Comparison of ENCODE assay signal across 9 mouse cellular contexts in the genomic region with DNA sequence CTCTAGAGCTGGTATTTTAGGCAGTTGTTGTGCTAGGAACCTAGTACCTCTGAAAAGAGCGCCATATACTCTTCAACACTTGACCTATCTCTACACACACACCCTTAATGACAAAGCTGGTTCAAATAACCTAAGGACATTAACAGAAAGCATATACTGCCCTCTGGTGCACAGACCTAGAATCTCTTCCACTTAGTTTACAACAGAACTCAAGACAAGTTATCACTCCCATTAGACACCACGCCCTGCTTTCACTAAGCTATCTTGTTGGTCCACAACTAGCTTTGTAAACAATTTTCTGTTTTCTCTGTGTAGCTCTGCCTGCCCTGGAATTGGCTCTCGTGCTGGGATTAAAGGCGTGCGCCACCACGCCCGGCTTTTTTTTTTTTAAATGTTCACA. TPM values are rescaled to one million over a fixed set of nuclear protein-coding genes. Genes with fewer than 3 reads are reported as not detected.
DNase-seq lines count a peak whose midpoint lies in the region; ATAC-seq and TF ChIP-seq lines count a peak whose summit lies in the region.
"Had no signal": no experiment of that assay in that cellular context is flagged by ENCODE, and none has a peak within 500 bp of the region (broad histone marks: within the 10 kb centered on the region; RNA-seq: fewer than 3 reads in every experiment).

No protein-coding gene starts in this region.

- intact Hi-C loops in gastrocnemius, adult 2 months (cut with DNase I), result loop anchor here (2.0 kb wide), 1 partner anchor 250 kb away; no protein-coding TSS in a partner anchor
- intact Hi-C loops in left cerebral cortex, postnatal 4 days (cut with DNase I), result no loop called here

- no peak overlapping the region for H3K4me3 ChIP-seq in gastrocnemius, adult 2 months
- H3K4me3 ChIP-seq: neural tube, embryonic 12.5 days had no signal

- no peak overlapping the region for H3K27ac ChIP-seq in gastrocnemius, adult 2 months
- H3K27ac ChIP-seq: neural tube, embryonic 12.5 days had no signal

- ATAC-seq in hematopoietic stem cell, adult 5-6 weeks (replicated peaks in 1 of 2; ENCODE audit: insufficient read depth in 1 of 2, low FRiP score in 2 of 2, low TSS enrichment in 1 of 2, low read depth in 1 of 2, poor library complexity in 2 of 2, severe bottlenecking in 2 of 2), result peak; percentile 47 to 68; a peak in 2 of 4 replicates

- no peak for DNase-seq in gastrocnemius, adult 2 months
- no peak for DNase-seq in gastrocnemius, postnatal 25 days
- DNase-seq in A20 (ENCODE audit: low read depth, low spot score) (peak; percentile 66), NIH3T3 (ENCODE audit: low read depth) (peak; percentile 76)
- DNase-seq in mesoderm, embryonic 11.5 days (ENCODE audit: low read depth, low spot score), result peak; percentile 50
- no peak for DNase-seq in left cerebral cortex, postnatal 4 days
- DNase-seq in left cerebral cortex, adult 8-10 months (ENCODE audit: low spot score in 2 of 2), result no peak

- TF ChIP-seq CTCF in gastrocnemius, adult 2 months (IDR thresholded peaks at IDR 0.05), result peak; percentile 65

RNA-seq across cellular contexts. Expression of a gene that starts 5.7 kb away (rescaled TPM):
- 10 to 100 TPM; 76.4 to 82.7 TPM for total RNA-seq in gastrocnemius, adult 2 months (2021)
- 10 to 100 TPM; 65.5 to 67.9 TPM for total RNA-seq in gastrocnemius, postnatal 25 days (2021)
- 137 and 174 TPM in 2 replicates for total RNA-seq in hematopoietic stem cell, adult 5-6 weeks (2017)
- 100 to 1,000 TPM; 176 to 203 TPM for total RNA-seq in left cerebral cortex, postnatal 4 days (2021)
- total RNA-seq in left cerebral cortex, adult 8-10 months (2022), result 100 to 1,000 TPM; 103 to 130 (median 112) TPM

RNA-seq across cellular contexts. Expression of a gene that starts 14.0 kb away (rescaled TPM):
- 100 to 1,000 TPM; 483 to 569 TPM for total RNA-seq in gastrocnemius, adult 2 months (2021)
- 100 to 1,000 TPM; 442 to 471 TPM for total RNA-seq in gastrocnemius, postnatal 25 days (2021)
- 736 and 741 TPM in 2 replicates for total RNA-seq in hematopoietic stem cell, adult 5-6 weeks (2017)
- total RNA-seq in left cerebral cortex, postnatal 4 days (2021), result 100 to 1,000 TPM; 603 to 645 TPM
- 100 to 1,000 TPM; 329 to 537 (median 413) TPM for total RNA-seq in left cerebral cortex, adult 8-10 months (2022)

RNA-seq across cellular contexts. Expression of a gene that starts 17.3 kb away (rescaled TPM):
- total RNA-seq in gastrocnemius, adult 2 months (2021), result 10 to 100 TPM in 1 of 2 experiments, 1 to 10 TPM in 1; 8.0 to 10.6 TPM
- total RNA-seq in gastrocnemius, postnatal 25 days (2021), result 1 to 10 TPM; 6.3 to 6.4 TPM
- 9.3 and 19.0 TPM in 2 replicates for total RNA-seq in hematopoietic stem cell, adult 5-6 weeks (2017)
- total RNA-seq in left cerebral cortex, postnatal 4 days (2021), result 1 to 10 TPM; 5.5 to 6.0 TPM
- total RNA-seq in left cerebral cortex, adult 8-10 months (2022), result 1 to 10 TPM; 3.0 to 4.2 (median 3.1) TPM

RNA-seq across cellular contexts. Expression of a gene that starts 24.0 kb away (rescaled TPM):
- total RNA-seq in gastrocnemius, adult 2 months (2021), result not detected
- total RNA-seq in gastrocnemius, postnatal 25 days (2021), result not detected
- 1.3 TPM in 1 of 2 replicates, not detected in the other for total RNA-seq in hematopoietic stem cell, adult 5-6 weeks (2017)
- total RNA-seq in left cerebral cortex, postnatal 4 days (2021), result not detected
- total RNA-seq in left cerebral cortex, adult 8-10 months (2022), result not detected

RNA-seq across cellular contexts. Expression of a gene that starts 24.1 kb away (rescaled TPM):
- total RNA-seq in gastrocnemius, adult 2 months (2021), result not detected
- total RNA-seq in gastrocnemius, postnatal 25 days (2021), result not detected
- 0.25 and 0.74 TPM in 2 replicates for total RNA-seq in hematopoietic stem cell, adult 5-6 weeks (2017)
- 1 to 10 TPM in 1 of 2 experiments, under 1 TPM in 1; 0.82 to 1.2 TPM for total RNA-seq in left cerebral cortex, postnatal 4 days (2021)
- under 1 TPM; 0.26 to 0.70 (median 0.39) TPM for total RNA-seq in left cerebral cortex, adult 8-10 months (2022)

Comparison
In these comparisons a context has a peak if more than half of its experiments do, and no peak if none do; other contexts are left out.
1. DNase-seq: peak in A20 (single experiment), NIH3T3 (single experiment) and mesoderm, embryonic 11.5 days (single experiment); none in gastrocnemius, adult 2 months (single experiment), gastrocnemius, postnatal 25 days (single experiment), left cerebral cortex, postnatal 4 days (single experiment) and left cerebral cortex, adult 8-10 months (0 of 2).